Mouse (Mus musculus) thymus, postnatal 25 days (tissue): ENCODE results near the gene Wdr81.
"Not testable (repeated sequence)": the region's sequence is repeated elsewhere in the genome, so short reads cannot be mapped to it uniquely, and the experiment has no call there.

Experiments
- DNase-seq: peaks from one replicate; pipeline ENCODE4 v3.0.0; 2022

Wdr81 gene

DNA sequence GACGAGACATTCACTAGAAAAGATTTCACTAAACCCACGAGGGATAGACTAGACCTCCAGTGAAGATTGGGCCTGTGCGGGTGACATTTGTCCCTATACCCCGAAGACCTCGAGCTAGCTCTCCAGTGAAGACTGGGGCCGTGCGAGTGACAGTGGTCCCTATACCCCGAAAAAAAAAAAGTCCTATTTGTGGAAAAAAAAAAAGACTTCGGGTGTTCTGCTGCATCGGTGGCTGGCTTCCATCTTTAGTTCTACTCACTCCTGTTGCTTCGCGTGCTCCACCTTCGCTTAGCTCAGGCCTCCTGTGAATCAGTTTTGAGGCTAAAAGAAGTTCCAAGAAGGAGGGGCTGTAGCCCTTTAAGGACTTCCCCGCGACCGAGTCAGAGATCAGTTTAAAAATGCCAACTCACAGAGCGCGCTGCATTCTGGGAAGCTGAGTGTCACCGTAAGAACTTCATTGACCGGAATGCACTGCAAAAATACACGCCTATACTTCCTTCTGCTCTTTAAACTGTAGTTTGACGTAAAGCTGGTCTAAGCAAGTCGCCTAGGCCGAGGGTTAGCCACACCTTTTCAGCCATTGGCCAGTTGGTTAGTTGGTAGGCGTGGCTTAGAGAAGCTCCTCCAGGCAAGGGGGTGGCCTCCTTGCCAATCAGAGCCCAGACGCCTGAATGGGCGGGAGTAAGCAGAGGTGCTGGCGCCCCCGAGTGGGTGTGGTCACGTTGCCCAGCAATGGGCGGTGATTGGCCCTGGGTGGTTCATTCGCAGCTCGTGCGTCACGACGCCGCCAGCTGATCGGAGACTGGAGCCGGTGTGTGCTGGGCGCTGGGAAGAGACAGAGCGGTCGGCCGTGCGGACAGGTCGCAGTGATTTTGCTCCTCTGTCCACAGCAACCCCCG lies 6.6 kb upstream of the Wdr81 start, which contains the start of gene Tlcd2:
TSS of gene Tlcd2 (plus strand) at position 872 of the 899 bp plus-strand sequence.
- peak; percentile 98 for DNase-seq

DNA sequence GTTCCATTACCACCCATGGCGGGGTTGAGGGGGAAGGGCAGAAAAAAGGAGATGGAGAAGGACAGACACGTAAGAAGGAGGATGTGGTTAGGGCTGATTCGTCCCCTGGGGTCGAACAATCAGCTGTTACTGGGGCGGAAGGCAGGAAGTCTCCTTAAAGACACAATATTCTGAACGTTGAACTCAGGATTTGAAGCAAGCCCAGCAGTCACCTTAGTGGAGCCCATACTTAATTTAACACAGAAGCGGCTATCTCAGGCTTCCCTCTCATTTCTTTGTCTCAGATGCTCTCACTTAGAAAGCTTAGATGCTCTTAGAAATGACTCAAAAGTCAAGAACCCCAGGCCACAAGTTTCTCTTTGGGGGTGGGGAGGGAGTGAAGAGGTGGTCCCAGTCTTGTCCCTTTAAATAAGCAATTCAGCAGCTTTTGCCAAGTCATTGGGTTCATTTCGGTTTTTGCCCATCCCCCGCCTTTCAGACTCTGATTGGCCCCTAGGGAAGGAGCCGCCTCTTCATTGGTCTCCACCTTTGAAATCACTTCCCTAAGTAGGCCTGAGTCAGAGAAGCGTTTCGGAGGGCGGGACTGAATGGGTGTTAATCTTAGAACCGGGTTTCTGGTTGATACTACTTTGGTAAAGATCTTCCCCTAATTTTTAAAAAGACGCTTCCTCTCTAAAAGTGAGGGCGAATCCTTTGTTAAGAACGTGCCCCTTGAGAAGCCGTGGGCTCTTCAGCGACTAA lies 5.8 kb upstream of the Wdr81 start:
- peak; percentile 88 for DNase-seq

DNA sequence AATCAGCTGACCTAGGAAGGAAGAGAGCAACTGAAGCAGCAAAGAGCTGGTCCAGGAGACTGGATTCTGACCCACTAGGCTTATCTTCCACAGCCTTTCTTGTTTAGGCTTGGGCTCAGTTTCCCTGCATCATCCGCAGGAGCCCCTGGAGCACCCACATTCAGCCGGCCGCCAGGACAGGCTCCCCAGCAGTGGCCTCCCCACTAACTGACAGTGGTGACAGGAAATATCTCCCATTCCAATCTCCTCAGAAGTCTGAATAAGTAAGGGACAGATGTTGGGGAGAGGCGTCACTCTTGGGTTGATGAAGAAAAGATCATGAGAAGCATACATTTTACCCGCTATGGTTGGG lies 5.2 kb upstream of the Wdr81 start:
- no peak for DNase-seq

DNA sequence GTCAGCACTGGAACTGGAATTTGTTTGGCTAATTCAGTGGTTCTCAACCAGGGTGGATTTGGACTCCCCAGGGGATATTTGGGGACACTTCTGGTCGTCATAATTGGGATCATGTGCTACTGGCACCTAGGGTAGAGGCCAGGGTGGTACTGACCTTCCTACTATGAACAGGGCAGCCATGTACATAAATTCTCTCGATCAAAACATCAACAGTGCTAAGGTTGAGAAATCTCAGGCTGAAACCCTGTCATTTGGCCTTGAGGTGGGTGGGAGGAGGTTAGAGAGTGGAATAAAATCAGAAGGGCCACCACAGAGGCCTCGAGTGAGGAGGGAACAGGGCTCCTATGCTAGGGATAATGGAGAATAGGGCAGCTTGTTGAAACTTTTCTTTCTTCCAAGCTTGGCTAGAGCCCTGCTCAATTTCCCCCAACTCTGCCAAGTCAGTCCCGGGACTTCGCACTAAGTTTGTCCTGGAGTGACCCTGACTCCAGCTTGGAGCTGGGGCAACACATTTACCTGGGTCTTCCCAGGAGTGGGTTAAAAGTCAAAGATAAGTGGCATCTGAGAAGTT lies 4.7 kb upstream of the Wdr81 start:
- peak; percentile 14 for DNase-seq

DNA sequence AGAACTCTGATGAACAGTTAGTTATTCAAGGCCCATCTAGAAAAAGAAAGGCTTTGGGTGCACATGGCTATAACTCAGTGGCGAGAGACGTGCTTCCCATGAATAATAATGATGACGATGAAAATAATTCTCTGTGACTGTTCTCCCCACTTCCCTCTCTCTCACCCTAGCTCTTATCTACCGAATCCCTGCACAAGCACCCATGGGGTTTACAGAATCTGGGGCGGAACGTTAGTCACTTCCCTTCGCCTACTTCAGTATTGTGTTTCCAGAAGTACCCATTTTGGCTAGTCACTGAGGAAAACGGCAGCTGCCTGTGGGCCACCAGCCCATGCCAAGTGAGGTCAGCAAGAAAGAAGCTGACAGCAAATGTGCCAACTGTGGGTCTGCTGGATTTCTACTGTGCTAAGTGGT lies 4.1 kb upstream of the Wdr81 start:
- peak; percentile 33 for DNase-seq

- peak; percentile 70 for DNase-seq
Measured at GRCm38 (mm10) chr11:75458169-75458568, 3.7 kb upstream of the Wdr81 start.

DNA sequence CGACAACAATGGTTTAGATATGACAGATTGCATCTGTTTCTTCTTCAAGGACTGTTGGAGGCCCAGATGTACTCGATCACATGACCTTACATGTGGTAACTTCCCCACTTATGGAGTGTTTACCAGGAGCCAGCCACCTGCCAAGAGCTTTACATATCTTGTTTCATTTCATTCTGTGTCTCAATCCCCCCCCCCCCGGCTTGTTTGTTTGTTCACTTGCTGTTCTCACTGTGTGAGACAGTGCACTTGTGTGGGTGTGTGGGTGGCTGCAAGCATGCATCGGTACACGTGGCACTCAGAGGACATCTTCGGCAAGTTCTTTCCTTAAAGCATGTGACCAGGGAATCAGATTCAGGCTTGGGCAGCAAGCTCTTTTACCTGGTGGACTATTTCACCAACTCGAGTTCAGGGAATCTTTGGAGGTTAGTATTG lies 1.9 kb upstream of the Wdr81 start:
- peak; percentile 26 for DNase-seq

DNA sequence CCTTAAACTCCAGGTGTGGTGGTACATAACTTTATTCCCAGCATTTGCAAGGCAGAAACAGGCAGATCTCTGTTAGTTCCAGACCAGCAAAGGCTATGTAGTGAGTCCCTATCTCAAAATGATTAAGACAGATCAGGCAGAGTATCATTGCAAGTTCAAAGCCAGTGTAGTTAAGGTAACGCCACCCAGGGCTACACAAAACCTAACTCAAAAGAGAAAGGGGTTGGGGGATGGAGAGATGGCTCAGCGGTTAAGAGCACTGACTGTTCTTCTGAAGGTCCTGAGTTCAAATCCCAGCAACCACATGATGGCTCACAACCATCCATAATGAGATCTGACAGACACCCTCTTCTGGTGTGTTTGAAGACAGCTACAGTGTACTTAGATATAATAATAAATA lies 1.5 kb upstream of the Wdr81 start:
- DNase-seq, result not testable (repeated sequence)

- peak; percentile 26 for DNase-seq
Measured at GRCm38 (mm10) chr11:75455041-75455736, 672 bp upstream of the Wdr81 start.

DNA sequence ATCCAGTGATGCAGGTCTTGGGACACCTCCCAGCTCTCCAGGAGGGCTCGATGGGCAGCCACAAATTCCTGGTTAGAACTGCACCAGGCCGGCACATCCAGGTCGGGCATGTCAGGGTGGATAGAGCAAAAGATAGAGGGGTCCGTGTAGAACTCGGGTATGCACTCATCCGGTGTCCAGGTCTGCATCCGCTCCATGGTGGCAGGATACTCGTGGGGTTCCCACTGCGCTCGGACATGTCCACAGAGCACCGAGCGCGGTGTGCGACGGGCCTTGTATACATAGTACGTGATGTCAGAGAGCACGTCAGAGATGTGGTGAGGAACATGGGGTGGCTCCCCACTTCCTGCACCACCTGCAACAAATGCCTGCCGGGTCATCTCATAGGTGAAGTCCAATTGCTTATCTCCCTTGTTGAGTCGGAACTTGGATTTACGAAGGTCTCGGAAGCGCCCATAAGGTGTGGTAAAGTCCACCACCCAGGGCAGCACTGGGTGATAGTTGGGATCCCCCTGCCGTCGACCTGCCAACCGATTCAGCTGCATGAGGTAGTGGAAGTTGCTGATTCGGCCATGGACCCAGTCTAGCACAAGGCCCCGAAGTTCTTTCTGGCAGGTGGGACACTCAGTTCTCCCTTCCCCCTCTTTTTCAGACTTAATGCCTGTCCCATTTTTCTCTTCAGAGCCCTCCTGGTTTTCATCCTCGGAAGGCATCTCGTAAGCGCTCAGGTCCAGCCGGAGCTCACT lies 1.5 kb downstream of the Wdr81 start:
- no peak for DNase-seq

DNA sequence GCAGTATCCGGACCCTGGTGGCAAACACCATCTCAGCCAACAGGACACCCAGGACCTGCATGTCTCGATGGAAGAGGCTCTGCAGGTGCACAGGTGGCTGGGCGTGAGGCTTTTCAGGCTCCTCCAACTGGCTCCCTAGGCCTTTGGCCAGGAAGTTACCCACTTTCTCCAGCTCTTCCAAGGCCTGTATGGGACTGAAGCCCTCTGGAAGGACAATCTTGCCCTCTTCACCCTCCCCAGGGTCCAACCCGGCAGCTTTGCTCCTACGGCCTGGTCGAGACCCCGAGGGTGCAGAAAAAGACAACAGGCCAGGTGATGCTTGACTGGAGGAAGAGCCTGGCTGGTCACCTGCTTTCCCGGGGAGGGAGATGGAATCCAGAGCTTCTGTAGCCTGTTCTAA lies 2.4 kb downstream of the Wdr81 start:
- no peak for DNase-seq

- no peak for DNase-seq
Measured at GRCm38 (mm10) chr11:75450936-75451335, 3.6 kb downstream of the Wdr81 start.

- DNase-seq, result no peak
Measured at GRCm38 (mm10) chr11:75450304-75450908, 4.1 kb downstream of the Wdr81 start.

DNA sequence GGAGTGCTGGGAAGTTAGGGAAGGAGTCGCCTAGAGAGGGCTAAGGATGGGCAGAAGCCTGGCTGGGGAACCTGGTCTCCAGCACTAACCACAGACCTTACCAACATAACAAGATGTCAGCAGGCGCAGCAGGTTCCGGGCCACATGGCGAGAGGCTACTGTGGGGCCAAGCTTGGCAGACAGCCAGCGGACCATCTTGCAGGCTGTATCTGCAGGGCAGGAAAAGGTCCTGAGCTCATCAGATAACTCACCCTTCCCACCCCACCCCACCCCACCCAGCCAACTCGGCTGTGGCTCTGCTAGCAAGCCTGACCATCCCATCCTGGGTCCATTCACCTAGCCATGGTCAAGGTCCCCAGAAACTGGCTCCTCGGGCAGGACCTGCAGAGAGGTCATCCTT lies 4.8 kb downstream of the Wdr81 start:
- no peak for DNase-seq

GRCm38 (mm10) chr11:75448575-75448974 lies 5.9 kb downstream of the Wdr81 start:
- no peak for DNase-seq

GRCm38 (mm10) chr11:75443711-75444110 lies 10.8 kb downstream of the Wdr81 start:
- DNase-seq, result no peak

GRCm38 (mm10) chr11:75441601-75442000 lies 12.9 kb downstream of the Wdr81 start:
- no peak for DNase-seq

GRCm38 (mm10) chr11:75441034-75441433 lies 13.5 kb downstream of the Wdr81 start:
- DNase-seq, result no peak

DNA sequence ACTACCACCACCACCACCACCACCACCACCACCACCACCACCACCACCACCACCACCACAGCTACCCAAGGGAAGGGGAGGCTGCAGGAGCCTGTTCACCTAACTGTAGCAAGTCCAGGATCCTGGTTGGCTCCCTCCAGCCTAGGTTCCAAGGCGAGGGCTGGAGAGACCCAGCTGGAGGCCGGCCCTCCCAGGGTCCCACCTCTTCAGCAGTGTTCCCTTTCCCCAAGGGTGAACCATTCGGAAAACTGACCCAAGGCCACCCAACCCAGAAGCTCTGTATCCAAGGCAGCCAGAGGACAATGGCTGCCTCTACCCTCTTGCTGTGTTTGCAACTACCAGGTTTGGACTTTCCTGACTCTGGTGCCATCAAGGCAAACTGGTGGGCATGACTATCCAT lies 14.6 kb downstream of the Wdr81 start:
- DNase-seq, result no peak

- no peak for DNase-seq
Measured at GRCm38 (mm10) chr11:75439363-75439762, 15.2 kb downstream of the Wdr81 start, which contains the start of gene Serpinf2. Gene Serpinf2, minus strand, starts transcription at chr11:75439591.

DNA sequence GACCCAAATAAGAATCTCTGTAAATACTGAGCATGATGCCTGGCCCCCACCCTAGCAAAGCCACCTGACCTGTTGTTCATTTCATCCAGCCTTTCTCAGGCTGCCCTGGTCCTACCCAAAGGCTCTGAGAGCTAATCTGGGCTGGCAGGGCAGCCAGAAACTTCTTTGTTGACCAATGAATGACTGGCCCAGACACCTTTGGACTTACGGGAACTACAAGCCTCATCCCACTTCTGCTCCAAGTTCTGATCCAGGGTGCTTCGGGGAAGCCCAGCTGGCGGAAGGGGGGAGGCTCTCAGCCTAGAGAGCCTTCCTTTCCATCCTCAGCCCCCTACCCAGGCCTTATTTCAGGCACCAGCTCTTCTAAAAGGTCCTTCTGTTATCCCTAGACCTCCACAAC lies 15.7 kb downstream of the Wdr81 start:
- DNase-seq, result no peak

DNA sequence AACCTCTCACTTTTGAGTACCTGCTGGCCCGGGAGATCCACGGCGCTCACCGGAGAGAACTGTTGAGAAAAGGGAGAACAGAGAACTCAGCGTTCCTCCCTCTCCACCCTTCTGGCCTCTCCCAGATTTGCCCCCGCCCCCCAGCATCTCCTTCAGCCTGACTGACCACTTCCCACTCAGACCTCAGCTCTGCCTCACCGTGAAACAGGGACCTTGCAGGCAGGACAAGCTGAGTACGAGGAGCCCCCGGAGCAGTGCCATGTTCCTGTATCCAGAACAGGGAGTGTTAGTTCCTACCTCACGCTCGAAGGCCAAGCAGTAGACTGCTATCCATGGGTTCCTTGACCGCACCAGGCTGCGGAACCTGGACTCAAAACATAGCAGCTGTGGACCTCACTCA lies 16.3 kb downstream of the Wdr81 start:
- no peak for DNase-seq
